Mouse (Mus musculus): ENCODE data around the gene Tst. TPM values are rescaled to one million over a fixed set of nuclear protein-coding genes. Genes with fewer than 3 reads are reported as not detected.

Gene Tst
- polyA plus RNA-seq, 1 experiment from 2014 or later: 15.9 TPM

DNA sequence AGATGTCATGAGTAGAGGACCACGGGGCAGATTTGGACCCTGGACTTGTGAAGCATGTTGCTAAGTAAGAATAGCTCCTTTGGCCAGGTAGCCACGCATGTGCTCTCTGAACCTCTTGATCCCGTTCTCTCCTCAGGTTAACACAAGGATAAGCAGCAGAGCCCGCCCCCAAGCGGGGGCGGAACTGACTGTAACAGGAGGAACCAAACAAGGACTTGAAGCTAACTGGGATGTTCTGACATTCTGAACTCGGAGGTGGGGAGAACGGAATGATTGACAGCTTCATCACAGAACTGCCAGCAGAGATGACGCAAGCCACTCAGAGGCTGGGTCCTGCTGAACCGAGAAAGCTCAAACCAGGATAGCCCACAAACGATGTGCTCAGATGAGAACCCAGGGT lies 18.8 kb upstream of the Tst start:
- 12% methylated on average over 11 of the region's 11 CpGs for WGBS
- Histone ChIP-seq H3K27me3 (replicated peaks; ENCODE audit: control insufficient read depth, insufficient read depth, low read length) (peaks cover 38% of the 10 kb centered on the region), H3K9ac (ENCODE audit: low read length) (no peak overlapping the region), H3K4me2 (ENCODE audit: low read length) (no peak overlapping the region), H3K4me3 (ENCODE audit: low read depth, low read length) (no peak overlapping the region), H3K27ac (ENCODE audit: low read depth) (no peak overlapping the region), H3K4me1 (replicated peaks; ENCODE audit: control insufficient read depth, insufficient read depth, low read length) (peaks cover 5% of the 10 kb centered on the region), H3K9me3 (ENCODE audit: control insufficient read depth, low read length) (no peaks in the 10 kb centered on the region), H3K36me3 (ENCODE audit: control insufficient read depth, insufficient read depth, low read length) (no peaks in the 10 kb centered on the region)
- no peak for DNase-seq (ENCODE audit: low spot score)
- no peak for ATAC-seq (replicated peaks; ENCODE audit: low FRiP score, low TSS enrichment, low read depth)

DNA sequence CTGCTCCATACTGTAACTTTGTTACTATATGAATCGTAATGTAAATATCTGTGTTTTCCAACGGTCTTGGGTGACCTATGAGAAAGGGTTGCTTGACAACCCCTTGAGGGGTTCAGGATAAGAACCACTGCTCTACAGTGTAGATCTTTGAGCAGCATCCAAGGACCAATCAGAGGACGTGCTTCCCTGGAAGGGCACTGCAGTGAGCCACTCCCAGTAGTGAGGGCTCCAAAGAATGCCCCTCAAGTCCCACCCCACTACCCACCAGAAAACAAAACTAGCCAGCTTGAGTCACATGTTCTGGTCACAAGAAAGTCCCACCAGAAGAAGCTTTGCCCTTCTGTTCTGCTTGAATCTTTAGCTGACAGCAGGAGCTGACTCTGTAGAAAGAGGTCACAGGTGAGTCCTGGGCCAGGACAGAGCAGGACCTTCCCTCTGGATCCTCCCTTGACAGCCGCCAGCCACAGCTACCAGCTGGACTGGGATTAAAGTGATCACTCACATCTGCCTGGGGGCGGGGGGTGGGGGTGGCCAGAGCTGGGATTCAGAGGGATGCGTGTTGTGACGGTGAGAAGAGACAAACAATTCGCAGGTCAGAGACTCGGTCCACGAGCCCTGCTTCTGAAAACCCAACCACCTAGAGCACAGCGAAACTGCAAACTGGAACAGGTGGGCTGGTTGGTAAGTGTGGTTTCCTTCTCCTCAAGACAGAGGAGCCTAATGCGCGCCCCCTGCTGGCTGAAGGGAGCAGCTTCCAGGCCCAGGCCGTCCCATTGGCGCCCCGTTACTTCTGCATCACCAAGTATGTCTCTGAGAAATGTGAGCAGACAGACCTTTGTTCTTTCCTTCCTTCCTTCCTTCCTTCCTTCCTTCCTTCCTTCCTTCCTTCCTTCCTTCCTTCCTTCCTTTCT lies 16.6 kb upstream of the Tst start:
- Histone ChIP-seq H3K4me1 (replicated peaks; ENCODE audit: control insufficient read depth, insufficient read depth, low read length) (no peaks in the 10 kb centered on the region), H3K4me2 (ENCODE audit: low read length) (no peak overlapping the region), H3K9me3 (ENCODE audit: control insufficient read depth, low read length) (no peaks in the 10 kb centered on the region), H3K36me3 (ENCODE audit: control insufficient read depth, insufficient read depth, low read length) (no peaks in the 10 kb centered on the region), H3K27me3 (replicated peaks; ENCODE audit: control insufficient read depth, insufficient read depth, low read length) (peaks cover 38% of the 10 kb centered on the region), H3K4me3 (ENCODE audit: low read depth, low read length) (no peak overlapping the region), H3K9ac (ENCODE audit: low read length) (no peak overlapping the region), H3K27ac (ENCODE audit: low read depth) (no peak overlapping the region)
- DNase-seq (ENCODE audit: low spot score) (peak; percentile 90), ATAC-seq (replicated peaks; ENCODE audit: low FRiP score, low TSS enrichment, low read depth) (no peak)
- 16% methylated on average over 16 of the region's 16 CpGs for WGBS

DNA sequence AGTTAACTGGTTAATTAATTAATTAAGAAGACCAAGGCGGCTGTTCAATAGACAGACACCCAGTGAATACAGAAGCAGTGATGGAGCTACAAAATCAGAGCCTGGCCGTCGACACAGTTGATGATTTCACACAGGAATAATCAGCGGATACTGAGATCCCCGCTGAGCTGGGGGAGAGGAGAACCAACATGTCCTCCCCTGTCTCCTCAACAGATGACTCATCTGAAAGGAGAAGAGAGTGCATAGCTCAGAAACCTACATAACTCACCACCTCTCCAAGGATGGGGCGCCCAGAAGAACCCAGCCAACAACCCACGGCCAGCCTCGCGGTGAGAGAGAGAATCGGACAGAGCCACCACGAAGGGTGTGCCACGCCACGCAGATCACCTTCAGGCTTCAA lies 14.7 kb upstream of the Tst start:
- H3K4me1 ChIP-seq (replicated peaks; ENCODE audit: control insufficient read depth, insufficient read depth, low read length): no peaks in the 10 kb centered on the region
- H3K9me3 ChIP-seq (ENCODE audit: control insufficient read depth, low read length): no peaks in the 10 kb centered on the region
- no peak overlapping the region for H3K4me3 ChIP-seq (ENCODE audit: low read depth, low read length)
- no peaks in the 10 kb centered on the region for H3K36me3 ChIP-seq (ENCODE audit: control insufficient read depth, insufficient read depth, low read length)
- no peak overlapping the region for H3K4me2 ChIP-seq (ENCODE audit: low read length)
- H3K27ac ChIP-seq (ENCODE audit: low read depth): no peak overlapping the region
- WGBS: 83% methylated on average over 13 of the region's 13 CpGs
- no peak overlapping the region for H3K9ac ChIP-seq (ENCODE audit: low read length)
- ATAC-seq (replicated peaks; ENCODE audit: low FRiP score, low TSS enrichment, low read depth) (no peak), DNase-seq (ENCODE audit: low spot score) (no peak)
- peaks cover 35% of the 10 kb centered on the region for H3K27me3 ChIP-seq (replicated peaks; ENCODE audit: control insufficient read depth, insufficient read depth, low read length)

DNA sequence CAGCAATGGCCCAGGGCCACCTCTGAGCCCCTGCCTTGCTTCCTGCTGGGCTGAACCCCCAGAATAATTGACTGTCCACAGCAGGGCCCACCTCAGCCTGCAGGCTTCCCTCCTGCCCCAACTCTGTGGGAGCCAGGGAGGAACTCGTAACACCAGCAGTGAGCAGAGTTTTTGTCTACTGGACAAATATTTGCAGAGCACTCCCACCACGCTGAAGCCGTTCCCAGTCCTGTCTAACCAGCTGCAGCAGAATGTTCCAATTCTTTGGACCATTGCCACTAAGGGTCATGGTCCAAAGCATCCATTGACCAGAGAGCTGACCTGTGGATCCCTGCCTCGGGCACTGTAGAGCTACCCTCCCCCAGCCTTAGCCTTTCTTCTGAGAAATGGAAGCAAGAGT lies 11.2 kb upstream of the Tst start:
- no peak overlapping the region for H3K4me3 ChIP-seq (ENCODE audit: low read depth, low read length)
- H3K27me3 ChIP-seq (replicated peaks; ENCODE audit: control insufficient read depth, insufficient read depth, low read length): peaks cover 21% of the 10 kb centered on the region
- no peak for ATAC-seq (replicated peaks; ENCODE audit: low FRiP score, low TSS enrichment, low read depth)
- H3K4me1 ChIP-seq (replicated peaks; ENCODE audit: control insufficient read depth, insufficient read depth, low read length): no peaks in the 10 kb centered on the region
- H3K27ac ChIP-seq (ENCODE audit: low read depth): no peak overlapping the region
- 34% methylated on average over 4 of the region's 4 CpGs for WGBS
- H3K9me3 ChIP-seq (ENCODE audit: control insufficient read depth, low read length): no peaks in the 10 kb centered on the region
- H3K4me2 ChIP-seq (ENCODE audit: low read length): no peak overlapping the region
- H3K36me3 ChIP-seq (ENCODE audit: control insufficient read depth, insufficient read depth, low read length): no peaks in the 10 kb centered on the region
- H3K9ac ChIP-seq (ENCODE audit: low read length): no peak overlapping the region
- no peak for DNase-seq (ENCODE audit: low spot score)

DNA sequence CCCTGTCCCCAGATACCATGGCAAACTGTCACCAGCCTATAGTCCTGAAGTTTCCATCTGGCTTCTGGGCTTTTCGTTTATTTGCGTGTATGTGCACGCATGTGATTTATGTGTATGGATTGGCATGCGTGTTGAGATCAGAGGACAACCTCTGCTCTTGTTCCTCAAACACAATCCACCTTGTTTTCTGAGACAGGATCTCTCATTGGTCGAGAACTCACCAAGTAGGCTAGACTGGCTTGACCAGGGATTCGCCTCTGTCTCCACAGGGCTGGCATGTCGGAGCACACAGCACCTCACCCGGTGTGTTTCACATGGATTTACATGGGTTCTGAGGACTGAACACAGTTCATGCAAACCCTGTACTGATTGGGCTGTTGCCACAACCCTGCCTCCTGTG lies 8.4 kb upstream of the Tst start:
- no peak overlapping the region for H3K4me3 ChIP-seq (ENCODE audit: low read depth, low read length)
- H3K4me1 ChIP-seq (replicated peaks; ENCODE audit: control insufficient read depth, insufficient read depth, low read length): no peaks in the 10 kb centered on the region
- no peak overlapping the region for H3K9ac ChIP-seq (ENCODE audit: low read length)
- H3K36me3 ChIP-seq (ENCODE audit: control insufficient read depth, insufficient read depth, low read length): no peaks in the 10 kb centered on the region
- H3K27ac ChIP-seq (ENCODE audit: low read depth): no peak overlapping the region
- no peak overlapping the region for H3K4me2 ChIP-seq (ENCODE audit: low read length)
- DNase-seq (ENCODE audit: low spot score): no peak
- peaks cover 32% of the 10 kb centered on the region for H3K27me3 ChIP-seq (replicated peaks; ENCODE audit: control insufficient read depth, insufficient read depth, low read length)
- no peak for ATAC-seq (replicated peaks; ENCODE audit: low FRiP score, low TSS enrichment, low read depth)
- H3K9me3 ChIP-seq (ENCODE audit: control insufficient read depth, low read length): no peaks in the 10 kb centered on the region
- 88% methylated on average over 8 of the region's 8 CpGs for WGBS

DNA sequence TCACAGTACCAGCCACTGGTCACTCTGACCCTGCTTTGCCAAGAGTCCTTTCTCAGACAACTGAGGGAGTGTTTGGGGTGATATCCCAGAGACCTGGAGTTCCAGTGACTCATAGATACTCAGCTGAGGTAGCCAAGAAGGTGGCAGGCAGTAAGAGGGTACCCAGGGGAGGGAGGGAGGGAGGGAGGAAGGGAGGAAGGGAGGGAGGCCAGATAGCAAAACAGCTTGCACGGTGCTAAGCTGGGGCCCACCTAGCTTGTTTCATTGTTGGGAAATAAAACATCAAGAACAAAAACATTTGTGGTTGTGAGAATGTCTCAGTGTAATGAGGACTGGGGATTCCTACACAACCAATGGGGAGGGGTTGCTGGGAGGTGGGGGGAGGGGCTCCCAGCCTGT lies 8.0 kb upstream of the Tst start:
- ATAC-seq (replicated peaks; ENCODE audit: low FRiP score, low TSS enrichment, low read depth): no peak
- no peaks in the 10 kb centered on the region for H3K36me3 ChIP-seq (ENCODE audit: control insufficient read depth, insufficient read depth, low read length)
- 47% methylated on average over 1 of the region's 1 CpGs for WGBS

DNA sequence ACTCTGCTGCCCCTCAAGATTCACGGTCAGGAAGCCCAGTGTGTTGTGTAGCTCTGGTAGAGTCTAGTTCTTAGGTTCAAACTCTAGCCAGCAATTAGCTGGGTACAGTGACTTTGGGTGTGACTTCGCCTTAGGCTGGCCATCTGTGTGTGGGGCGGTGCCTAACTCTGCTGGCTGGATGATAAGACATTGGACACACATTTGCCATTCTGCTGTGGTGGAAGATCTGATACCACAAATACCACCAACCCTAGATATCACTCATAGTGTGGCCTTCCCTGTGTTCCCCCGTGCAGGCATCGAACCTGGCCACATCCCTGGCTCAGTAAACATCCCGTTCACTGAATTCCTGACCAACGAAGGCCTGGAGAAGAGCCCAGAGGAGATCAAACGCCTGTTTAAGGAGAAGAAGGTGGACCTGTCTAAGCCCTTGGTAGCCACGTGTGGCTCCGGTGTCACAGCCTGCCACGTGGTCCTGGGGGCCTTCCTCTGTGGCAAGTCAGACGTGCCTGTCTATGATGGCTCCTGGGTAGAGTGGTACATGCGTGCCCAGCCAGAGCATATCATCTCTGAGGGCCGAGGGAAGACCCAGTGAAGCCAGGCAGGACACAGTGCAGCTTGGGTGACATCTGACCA lies 7.5 kb upstream of the Tst start:
- H3K36me3 ChIP-seq (ENCODE audit: control insufficient read depth, insufficient read depth, low read length): no peaks in the 10 kb centered on the region
- H3K4me1 ChIP-seq (replicated peaks; ENCODE audit: control insufficient read depth, insufficient read depth, low read length): no peaks in the 10 kb centered on the region
- WGBS: 86% methylated on average over 14 of the region's 14 CpGs
- H3K4me2 ChIP-seq (ENCODE audit: low read length): no peak overlapping the region
- H3K9ac ChIP-seq (ENCODE audit: low read length): no peak overlapping the region
- H3K27me3 ChIP-seq (replicated peaks; ENCODE audit: control insufficient read depth, insufficient read depth, low read length): peaks cover 35% of the 10 kb centered on the region
- H3K9me3 ChIP-seq (ENCODE audit: control insufficient read depth, low read length): no peaks in the 10 kb centered on the region
- H3K27ac ChIP-seq (ENCODE audit: low read depth): no peak overlapping the region
- ATAC-seq (replicated peaks; ENCODE audit: low FRiP score, low TSS enrichment, low read depth) (no peak), DNase-seq (ENCODE audit: low spot score) (no peak)
- H3K4me3 ChIP-seq (ENCODE audit: low read depth, low read length): no peak overlapping the region

More for the DNA sequence above, 8.0 kb upstream of the Tst start:
- Histone ChIP-seq H3K9ac (ENCODE audit: low read length) (no peak overlapping the region), H3K4me1 (replicated peaks; ENCODE audit: control insufficient read depth, insufficient read depth, low read length) (no peaks in the 10 kb centered on the region), H3K4me2 (ENCODE audit: low read length) (no peak overlapping the region), H3K9me3 (ENCODE audit: control insufficient read depth, low read length) (no peaks in the 10 kb centered on the region), H3K4me3 (ENCODE audit: low read depth, low read length) (no peak overlapping the region), H3K27ac (ENCODE audit: low read depth) (no peak overlapping the region), H3K27me3 (replicated peaks; ENCODE audit: control insufficient read depth, insufficient read depth, low read length) (peaks cover 34% of the 10 kb centered on the region)
- no peak for DNase-seq (ENCODE audit: low spot score)

DNA sequence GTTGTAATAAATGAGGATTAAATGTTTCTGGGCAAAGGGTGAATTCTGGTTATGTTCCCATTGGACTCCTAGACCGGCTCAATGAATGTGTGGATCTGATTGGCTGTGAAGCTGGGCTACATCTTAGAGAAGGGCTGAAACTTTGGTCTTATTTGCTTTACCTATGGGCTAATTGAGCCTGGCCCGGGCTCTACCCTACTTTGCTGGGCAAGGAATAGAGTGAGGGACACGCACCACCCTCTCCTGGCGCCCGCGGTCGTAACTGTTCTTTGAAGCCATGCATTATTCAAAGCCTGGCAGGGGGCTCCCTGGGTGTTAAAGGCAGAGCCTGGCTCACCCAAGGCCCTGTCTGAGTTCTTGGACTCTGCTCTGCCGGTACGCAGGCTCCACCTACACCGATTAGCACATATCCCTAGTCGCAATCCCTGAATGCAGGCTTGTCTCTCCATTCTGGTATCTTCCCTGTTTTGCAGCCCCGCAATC lies 3.9 kb upstream of the Tst start:
- H3K4me2 ChIP-seq (ENCODE audit: low read length): peak overlapping the region; percentile 36
- no peak for ATAC-seq (replicated peaks; ENCODE audit: low FRiP score, low TSS enrichment, low read depth)
- H3K4me3 ChIP-seq (ENCODE audit: low read depth, low read length): peak overlapping the region; percentile 15
- peak; percentile 74 for DNase-seq (ENCODE audit: low spot score)
- WGBS: 16% methylated on average over 12 of the region's 12 CpGs
- no peaks in the 10 kb centered on the region for H3K36me3 ChIP-seq (ENCODE audit: control insufficient read depth, insufficient read depth, low read length)
- H3K27ac ChIP-seq (ENCODE audit: low read depth): no peak overlapping the region
- no peaks in the 10 kb centered on the region for H3K9me3 ChIP-seq (ENCODE audit: control insufficient read depth, low read length)
- H3K9ac ChIP-seq (ENCODE audit: low read length): 0 out of 2 replicates have a peak overlapping the region, but pooled peaks have one; percentile 4
- peaks cover 42% of the 10 kb centered on the region for H3K27me3 ChIP-seq (replicated peaks; ENCODE audit: control insufficient read depth, insufficient read depth, low read length)
- H3K4me1 ChIP-seq (replicated peaks; ENCODE audit: control insufficient read depth, insufficient read depth, low read length): peaks cover 9% of the 10 kb centered on the region; the same call in 1 of the 2 replicates

Data from intestine, embryonic 14.5 days (tissue).